Mouse (Mus musculus): ENCODE results near the gene Kcng1. TPM values are rescaled to one million over a fixed set of nuclear protein-coding genes. Genes with fewer than 3 reads are reported as not detected.

The Kcng1 gene
- total RNA-seq (2017) = 0.74 and 1.0 TPM in 2 replicates

DNA sequence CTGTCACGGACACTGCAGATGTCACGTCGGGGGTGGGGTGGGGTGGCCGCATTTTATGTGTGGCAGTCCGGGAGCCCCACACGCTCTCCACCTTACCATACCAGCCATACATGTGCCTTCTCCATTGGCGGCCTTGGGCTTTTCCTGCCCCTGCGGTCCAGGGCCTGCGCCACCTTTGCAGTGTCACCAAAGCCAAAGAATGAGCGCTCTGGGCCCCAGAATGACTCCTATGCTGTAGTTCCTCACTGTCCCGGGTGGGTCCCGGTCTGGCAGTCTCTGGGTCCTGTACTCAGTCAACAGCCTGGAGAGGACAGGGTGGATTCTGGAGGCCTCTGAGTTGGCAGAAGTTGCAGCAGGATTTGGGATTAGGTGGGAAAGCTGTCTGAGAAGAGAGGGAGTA lies at the start of gene Kcng1:
Gene Kcng1 (minus strand): TSS at position 155 of the 400 bp plus-strand sequence.
- peak in 1 of 2 experiments; percentile 61; a peak in 2 of 4 replicates for ATAC-seq (replicated peaks in 1 of 2; ENCODE audit: insufficient read depth in 1 of 2, low FRiP score in 2 of 2, low TSS enrichment in 1 of 2, low read depth in 1 of 2, poor library complexity in 2 of 2, severe bottlenecking in 2 of 2)

DNA sequence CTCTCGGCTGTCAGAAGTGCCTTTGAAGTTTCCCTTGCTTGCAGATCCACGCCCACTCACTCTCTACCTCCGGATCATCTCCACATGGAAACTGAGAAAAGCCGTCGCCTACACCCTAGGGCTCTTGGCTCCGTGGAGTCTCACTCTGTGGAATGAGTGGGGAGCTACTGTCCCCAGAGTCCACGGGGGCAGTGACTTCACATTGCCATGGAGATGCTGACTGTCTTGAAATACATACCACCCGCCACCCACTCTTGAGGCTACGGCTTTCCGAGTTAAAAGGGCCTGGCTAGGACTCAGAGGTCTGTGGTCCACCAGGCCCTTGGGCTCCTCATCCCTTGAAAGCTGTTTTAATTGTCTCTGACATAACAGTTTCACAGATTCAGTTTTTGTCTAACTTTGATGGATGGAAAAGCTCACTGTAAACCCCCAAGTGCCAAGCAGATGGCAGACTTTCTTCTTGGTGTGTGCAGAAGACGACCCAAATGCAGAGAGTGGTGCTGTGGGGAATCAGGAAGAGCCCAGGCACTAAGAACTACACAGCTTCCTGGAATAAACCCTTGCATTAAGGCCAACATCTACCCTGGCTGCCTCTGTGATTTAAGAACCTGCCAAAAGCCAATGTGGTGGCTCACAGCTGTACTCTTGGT lies 49.0 kb upstream of the Kcng1 start:
- ATAC-seq (replicated peaks in 1 of 2; ENCODE audit: insufficient read depth in 1 of 2, low FRiP score in 2 of 2, low TSS enrichment in 1 of 2, low read depth in 1 of 2, poor library complexity in 2 of 2, severe bottlenecking in 2 of 2) = no peak

DNA sequence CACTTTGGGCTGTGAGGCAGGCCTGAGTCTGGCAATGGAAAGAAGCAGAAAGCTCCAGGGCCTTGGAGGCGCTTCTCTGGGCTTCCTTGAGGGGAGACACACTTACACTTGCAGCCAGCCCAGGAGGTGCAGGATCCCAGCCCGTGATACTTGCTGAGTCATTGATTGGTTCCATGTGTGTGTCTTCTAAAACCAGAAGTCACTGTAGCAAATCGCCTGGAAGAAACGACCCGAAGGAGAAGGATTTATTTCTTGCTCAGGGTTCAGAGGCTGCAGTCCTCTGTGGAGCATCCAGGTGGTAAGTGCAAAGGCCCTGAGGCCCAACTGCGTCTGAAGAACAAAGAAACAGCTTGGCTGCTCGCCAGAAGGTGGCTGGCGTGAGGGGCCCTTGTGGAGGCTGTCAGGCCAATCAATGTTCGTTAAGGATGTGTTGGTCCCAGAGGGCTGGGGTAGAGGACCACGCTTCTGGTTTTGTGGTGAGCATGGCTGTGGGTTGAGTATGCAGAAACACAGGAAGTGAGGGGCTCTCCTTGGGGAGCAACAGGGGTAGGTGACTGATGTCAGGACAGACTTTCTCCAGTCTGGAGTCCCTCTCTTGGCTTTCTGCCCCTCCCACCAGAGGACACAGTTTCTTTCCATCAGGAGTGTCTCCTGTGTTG lies 40.3 kb upstream of the Kcng1 start:
- ATAC-seq (replicated peaks in 1 of 2; ENCODE audit: insufficient read depth in 1 of 2, low FRiP score in 2 of 2, low TSS enrichment in 1 of 2, low read depth in 1 of 2, poor library complexity in 2 of 2, severe bottlenecking in 2 of 2) = peak; percentile 66 to 69

DNA sequence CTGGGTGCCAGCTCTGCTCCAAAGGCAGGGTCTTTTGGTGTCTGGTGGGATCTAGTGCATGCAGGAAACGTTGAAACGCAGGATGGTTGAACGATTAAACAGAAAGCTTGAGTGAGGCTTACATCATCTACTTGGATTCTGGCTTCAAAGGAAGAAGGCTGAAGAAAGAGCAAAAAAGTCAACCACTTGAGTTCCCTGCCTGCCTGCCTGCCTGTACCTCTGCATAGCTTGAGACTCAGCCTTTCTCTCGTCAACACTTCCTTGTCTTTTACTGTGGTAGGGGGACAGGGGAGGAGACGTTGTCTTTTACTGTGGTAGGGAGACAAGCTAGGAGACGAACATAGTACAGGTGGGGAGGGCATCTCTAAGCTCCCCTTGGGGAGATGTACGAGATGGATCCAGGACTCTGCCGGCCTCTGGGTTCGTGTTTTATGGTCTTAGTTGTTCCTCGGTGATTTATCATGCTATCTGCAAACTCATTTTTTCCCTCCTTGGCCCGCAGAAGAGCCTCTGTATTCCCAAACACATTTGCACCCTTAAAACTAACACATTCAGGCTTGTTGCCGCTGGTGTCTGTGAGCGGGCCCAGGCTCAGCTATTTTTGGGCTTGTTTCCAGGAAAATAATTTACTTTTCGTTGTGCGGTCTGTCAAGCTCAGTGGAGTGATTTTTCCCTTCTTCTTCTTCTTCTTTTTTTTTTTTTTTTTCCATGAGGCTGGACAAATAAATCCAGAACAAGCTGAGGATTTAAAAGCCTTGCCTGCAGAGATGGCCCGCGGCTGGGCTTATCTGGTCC lies 39.0 kb upstream of the Kcng1 start:
- ATAC-seq (replicated peaks in 1 of 2; ENCODE audit: insufficient read depth in 1 of 2, low FRiP score in 2 of 2, low TSS enrichment in 1 of 2, low read depth in 1 of 2, poor library complexity in 2 of 2, severe bottlenecking in 2 of 2) = no peak

DNA sequence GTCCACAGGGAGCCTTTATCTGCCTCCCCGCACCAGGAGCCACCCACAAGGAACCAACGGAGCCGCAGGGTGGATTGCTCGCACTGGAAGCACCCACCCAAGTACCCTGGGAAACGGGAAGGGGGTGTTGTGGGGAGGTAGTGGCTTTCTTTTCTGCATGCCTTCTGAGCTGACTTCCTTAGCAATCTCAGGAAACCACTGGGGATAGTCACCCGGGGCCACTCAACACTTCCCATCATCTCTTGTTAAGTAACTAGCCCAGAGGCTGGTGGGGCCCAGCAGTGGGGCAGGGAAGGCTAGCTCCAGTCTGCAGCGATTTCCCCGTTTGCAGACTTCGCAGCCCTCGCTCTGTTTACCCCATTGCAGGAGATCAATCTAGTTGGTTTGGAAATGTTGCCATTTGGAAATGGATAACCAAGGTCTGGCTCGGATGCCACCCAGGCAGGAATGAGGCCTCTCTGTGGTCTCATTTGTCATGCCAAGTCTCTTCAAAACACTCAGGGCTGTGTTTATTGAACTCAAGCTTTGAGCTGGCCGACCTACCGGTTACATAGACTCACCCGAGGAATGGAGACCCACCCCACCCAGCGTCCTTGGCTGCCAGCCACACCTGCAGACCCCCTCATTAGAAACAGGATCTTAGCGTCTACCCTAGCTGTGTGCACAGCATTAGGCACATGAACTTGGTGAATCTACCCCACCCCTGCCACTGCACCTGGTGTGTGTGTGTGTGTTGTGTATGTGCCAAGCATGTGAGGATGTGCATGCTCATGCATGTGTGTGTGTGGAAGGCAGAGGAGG lies 33.3 kb upstream of the Kcng1 start:
- ATAC-seq (replicated peaks in 1 of 2; ENCODE audit: insufficient read depth in 1 of 2, low FRiP score in 2 of 2, low TSS enrichment in 1 of 2, low read depth in 1 of 2, poor library complexity in 2 of 2, severe bottlenecking in 2 of 2) = peak; percentile 15 to 48; a peak in 2 of 4 replicates

DNA sequence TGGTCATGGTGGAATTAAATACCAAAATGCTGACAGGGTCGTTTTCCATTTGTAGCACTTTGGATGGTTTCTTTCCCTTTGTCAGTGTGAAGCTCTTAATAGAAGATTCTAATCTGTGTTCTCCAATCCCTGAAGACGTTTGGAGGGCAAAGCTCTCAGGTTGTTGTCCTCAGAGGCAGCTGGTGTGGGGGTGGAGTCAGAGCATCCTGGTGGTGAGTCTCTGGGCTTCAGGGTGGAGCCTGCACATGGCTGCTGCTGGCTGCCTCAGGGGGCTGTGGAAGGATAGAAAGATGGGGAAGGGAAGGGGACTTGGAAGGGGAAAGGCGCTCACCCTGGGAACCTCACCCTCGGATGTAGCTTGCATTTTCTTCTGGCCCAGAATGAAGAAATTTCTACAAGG lies 31.0 kb upstream of the Kcng1 start:
- no peak for ATAC-seq (replicated peaks in 1 of 2; ENCODE audit: insufficient read depth in 1 of 2, low FRiP score in 2 of 2, low TSS enrichment in 1 of 2, low read depth in 1 of 2, poor library complexity in 2 of 2, severe bottlenecking in 2 of 2)

DNA sequence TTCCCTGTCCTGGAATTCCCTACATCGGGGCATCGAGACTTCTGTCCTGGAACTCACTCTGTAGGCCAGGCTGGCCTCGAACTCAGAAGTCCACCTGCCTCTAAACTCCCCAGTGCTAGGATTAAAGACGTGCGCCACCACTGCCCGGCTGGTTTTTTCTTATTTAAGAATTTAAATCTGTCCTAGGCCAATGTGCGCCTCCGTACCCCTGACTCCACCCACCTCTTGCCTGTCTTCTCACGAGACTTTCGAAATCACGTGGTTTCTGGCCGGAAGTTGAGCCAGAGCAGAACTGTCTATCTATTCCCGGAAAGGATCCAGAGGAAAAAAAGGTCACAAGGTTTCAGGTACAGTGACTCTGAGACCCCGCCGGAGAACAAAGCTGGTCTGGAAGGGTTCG lies 29.5 kb upstream of the Kcng1 start:
- ATAC-seq (replicated peaks in 1 of 2; ENCODE audit: insufficient read depth in 1 of 2, low FRiP score in 2 of 2, low TSS enrichment in 1 of 2, low read depth in 1 of 2, poor library complexity in 2 of 2, severe bottlenecking in 2 of 2) = no peak

DNA sequence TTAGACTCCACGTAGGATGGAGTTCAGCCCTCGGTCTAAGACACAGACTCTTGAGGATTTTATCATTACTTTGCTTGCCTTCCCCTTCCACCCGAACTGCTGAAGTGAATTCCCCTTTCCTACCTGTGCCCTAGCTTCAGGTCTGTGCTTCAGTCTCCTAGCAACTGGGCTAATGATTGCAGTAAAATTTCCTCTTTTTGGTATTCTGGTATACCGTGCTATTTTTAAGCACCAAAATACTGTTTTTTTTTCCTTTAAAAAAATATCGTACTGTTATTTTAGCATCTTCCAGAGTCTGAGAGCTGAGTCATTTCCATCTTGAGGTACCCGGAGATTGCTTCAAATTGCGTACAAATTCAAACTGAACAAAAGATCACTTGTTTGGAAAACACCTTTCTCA lies 27.4 kb upstream of the Kcng1 start:
- ATAC-seq (replicated peaks in 1 of 2; ENCODE audit: insufficient read depth in 1 of 2, low FRiP score in 2 of 2, low TSS enrichment in 1 of 2, low read depth in 1 of 2, poor library complexity in 2 of 2, severe bottlenecking in 2 of 2) = 0 out of 4 replicates have a peak, but pooled peaks of 1 of the 2 experiments have one; percentile 32

DNA sequence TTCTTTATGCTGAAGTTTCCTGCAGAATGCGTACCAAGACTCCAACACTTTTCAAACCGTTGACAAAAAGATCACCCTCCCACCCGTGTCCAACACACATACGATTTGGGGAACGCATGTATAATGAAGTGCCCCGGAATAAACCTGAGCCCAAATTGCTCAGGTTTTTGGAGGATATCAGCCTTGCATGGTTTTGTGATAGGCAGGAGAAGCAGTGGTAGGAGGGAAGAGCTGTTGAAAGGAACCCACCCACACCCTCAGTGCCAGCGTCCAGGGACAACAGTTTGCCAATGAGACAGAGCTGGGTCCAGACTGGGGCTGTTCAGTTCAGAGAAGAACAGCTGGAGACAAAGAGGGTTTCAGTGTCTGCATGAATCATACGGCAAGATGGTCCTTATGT lies 18.1 kb upstream of the Kcng1 start:
- no peak for ATAC-seq (replicated peaks in 1 of 2; ENCODE audit: insufficient read depth in 1 of 2, low FRiP score in 2 of 2, low TSS enrichment in 1 of 2, low read depth in 1 of 2, poor library complexity in 2 of 2, severe bottlenecking in 2 of 2)

DNA sequence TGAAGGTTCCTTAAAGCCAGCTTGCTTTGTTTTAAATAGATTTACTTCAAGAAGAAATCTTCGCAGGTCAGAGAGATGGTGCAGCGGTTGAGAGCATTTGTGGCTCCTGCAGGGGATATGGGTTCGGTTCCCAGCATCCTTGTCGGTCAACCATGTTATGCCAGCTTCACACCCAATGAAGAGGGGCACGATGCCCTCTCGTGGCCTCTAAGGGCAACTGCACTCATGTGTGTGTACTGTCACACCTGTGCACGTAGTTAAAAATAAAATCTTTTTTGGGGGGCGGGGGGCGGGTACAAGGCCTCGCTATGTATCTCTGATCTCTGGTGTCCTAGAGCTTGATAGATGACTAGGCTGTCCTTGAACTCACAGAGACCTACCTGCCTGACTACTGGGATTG lies 15.0 kb upstream of the Kcng1 start:
- no peak for ATAC-seq (replicated peaks in 1 of 2; ENCODE audit: insufficient read depth in 1 of 2, low FRiP score in 2 of 2, low TSS enrichment in 1 of 2, low read depth in 1 of 2, poor library complexity in 2 of 2, severe bottlenecking in 2 of 2)

DNA sequence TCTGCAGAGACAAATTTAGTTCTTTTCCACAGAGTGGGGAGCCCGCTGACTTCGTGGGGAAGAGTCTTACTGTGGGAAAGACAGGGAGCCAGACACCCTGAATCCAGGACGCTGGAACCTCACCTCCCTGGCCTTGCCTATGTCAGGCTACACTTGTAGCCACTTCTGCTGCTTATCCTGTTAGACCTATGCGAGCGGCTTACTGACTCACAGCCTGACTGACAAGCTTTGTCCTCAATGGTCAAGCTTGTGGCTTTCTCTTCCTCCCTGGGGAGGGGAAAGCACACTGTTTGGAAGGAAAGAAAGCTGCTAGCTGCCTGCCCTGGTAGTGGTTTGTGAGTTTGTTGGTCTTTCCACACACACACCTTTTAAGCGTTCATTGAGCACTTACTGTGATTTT lies 11.0 kb upstream of the Kcng1 start:
- ATAC-seq (replicated peaks in 1 of 2; ENCODE audit: insufficient read depth in 1 of 2, low FRiP score in 2 of 2, low TSS enrichment in 1 of 2, low read depth in 1 of 2, poor library complexity in 2 of 2, severe bottlenecking in 2 of 2) = peak; percentile 19 to 37; a peak in 2 of 4 replicates

DNA sequence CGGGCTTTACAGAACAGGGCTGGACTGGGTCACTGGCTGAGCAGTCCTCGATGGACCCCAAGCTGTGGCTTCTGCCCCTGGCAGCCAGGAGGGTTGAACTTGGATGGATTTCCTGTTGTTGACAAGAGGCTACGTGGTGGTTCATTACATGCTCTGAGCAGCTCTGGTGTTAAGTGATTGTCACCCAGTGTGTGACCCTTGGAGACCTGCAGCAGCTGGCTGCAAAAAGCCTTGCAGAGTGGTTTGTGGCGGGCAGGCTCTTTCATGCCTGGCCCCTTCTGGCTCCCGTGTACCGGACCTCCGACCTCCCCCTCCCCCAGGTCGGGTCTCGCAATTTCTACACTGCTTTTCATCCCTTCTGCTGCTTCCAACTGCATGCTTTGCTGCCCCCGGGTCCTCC lies 10.5 kb upstream of the Kcng1 start:
- ATAC-seq (replicated peaks in 1 of 2; ENCODE audit: insufficient read depth in 1 of 2, low FRiP score in 2 of 2, low TSS enrichment in 1 of 2, low read depth in 1 of 2, poor library complexity in 2 of 2, severe bottlenecking in 2 of 2) = 0 out of 4 replicates have a peak, but pooled peaks of 1 of the 2 experiments have one; percentile 9

DNA sequence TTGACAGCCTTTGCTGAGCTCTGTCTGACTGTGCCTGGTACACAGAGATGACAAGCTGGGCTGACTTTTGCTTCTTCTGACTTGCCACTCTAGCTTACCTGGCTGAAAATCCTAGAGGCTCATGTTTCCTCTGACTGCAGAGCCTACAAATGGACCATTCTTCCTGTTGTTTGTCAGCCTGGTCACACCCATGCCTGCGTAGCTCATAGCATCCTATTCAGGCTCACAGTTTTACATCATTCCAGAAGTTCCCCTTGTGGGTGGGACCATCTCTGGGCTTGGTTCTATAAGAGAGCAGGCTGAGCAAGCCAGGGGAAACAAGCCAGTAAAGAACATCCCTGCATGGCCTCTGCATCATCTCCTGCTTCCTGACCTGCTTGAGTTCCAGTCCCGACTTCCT lies 8.3 kb upstream of the Kcng1 start:
- no peak for ATAC-seq (replicated peaks in 1 of 2; ENCODE audit: insufficient read depth in 1 of 2, low FRiP score in 2 of 2, low TSS enrichment in 1 of 2, low read depth in 1 of 2, poor library complexity in 2 of 2, severe bottlenecking in 2 of 2)

DNA sequence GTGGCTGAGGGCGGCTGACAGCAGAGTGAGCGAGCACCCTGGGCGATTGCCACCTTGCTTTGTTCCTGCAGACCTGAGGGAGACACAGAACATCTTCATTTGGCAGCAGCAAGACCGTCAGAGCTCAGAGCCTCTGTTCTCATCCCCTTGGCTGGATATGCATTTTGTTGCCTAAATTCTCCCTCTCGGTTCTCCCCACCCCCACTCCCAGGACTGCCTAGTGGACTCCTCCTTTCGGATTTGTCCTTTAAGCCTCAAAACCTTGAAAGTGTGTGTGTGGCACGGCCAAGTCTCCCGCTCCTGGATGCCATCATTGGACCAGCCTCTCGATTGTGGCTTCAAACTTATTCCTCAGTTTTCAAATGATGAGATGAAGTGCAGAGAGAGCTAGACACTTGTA lies 7.5 kb upstream of the Kcng1 start:
- ATAC-seq (replicated peaks in 1 of 2; ENCODE audit: insufficient read depth in 1 of 2, low FRiP score in 2 of 2, low TSS enrichment in 1 of 2, low read depth in 1 of 2, poor library complexity in 2 of 2, severe bottlenecking in 2 of 2) = no peak

DNA sequence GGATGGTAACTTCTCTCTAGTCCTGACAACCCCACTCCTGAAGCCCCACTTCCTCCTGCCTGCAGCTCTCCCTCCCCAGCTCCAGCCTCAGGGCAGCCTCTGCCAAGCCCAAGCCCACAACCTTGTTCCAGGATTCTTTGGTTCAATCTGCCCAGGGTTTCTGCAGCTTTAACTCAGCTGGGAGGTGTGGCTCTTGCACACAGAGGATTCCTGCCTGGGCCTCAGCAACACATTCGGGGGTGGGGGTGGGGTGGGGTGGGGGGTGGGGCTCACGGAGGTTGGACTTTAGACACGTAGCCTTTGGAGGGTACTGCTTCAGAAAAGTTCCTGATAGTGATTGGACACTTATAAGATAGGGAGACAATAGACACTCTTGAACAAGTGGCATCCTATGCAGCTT lies 5.5 kb upstream of the Kcng1 start:
- no peak for ATAC-seq (replicated peaks in 1 of 2; ENCODE audit: insufficient read depth in 1 of 2, low FRiP score in 2 of 2, low TSS enrichment in 1 of 2, low read depth in 1 of 2, poor library complexity in 2 of 2, severe bottlenecking in 2 of 2)

DNA sequence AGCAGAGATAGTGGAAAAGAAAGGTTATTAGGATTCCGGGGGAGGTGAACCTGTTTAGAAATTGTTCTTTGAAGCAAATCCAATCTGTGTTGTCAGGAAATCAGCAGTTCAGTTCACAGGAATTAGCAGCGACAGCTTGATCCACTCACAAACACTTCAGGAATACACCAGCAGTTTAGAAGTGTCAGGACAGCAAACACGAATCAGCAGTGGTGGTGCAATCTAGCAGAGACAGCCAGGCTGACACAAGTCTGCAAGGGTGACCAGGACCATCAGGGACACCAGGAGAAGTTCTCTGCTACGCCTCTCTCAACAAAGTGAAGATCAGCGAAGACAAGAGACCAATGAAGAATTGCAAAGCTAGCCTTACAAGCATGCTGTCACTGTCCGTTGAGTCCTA lies 3.6 kb upstream of the Kcng1 start:
- no peak for ATAC-seq (replicated peaks in 1 of 2; ENCODE audit: insufficient read depth in 1 of 2, low FRiP score in 2 of 2, low TSS enrichment in 1 of 2, low read depth in 1 of 2, poor library complexity in 2 of 2, severe bottlenecking in 2 of 2)

DNA sequence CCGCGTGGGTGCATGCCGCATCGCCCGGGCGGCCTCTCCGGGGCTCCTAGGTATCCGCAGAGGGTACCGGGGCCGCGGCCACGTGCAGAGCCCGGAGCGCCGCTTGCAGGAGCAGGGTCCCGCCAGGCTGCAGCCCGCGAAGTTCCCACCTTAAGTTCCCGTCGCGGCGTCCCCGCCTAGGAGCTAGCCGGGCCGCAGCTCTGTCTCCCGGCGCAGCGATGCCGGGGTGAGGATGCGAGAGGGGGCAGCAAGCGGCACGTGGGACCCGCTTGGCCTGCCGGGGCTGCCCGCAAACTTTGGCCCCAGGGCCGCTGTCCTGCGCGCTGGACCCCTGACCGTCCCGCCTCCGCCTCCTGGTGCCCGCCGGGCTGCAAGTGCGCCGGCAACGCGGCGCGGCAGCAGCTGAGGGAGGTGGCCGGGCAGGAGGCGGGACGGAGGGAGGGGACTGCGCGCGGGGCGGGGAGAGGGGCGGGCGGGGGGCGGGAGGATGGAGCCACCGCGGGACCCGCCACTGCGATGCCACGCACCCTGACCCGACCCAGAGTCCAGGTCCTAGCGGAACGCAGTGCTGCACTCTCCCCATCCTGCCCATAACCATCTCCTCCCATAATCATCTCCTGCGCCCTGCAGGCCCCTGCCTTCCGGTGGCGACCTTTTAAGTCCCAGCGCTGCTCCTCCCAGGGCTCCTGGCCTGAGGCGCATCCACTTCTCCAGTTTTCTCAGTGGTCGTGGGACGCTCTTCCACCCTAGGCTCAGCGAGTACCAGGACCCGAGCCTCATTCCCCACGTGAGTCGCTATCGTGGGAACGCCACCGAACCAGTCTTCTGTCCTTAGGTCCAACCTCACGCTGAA lies 581 bp downstream of the Kcng1 start:
- peak; percentile 40 to 46; a peak in 2 of 4 replicates for ATAC-seq (replicated peaks in 1 of 2; ENCODE audit: insufficient read depth in 1 of 2, low FRiP score in 2 of 2, low TSS enrichment in 1 of 2, low read depth in 1 of 2, poor library complexity in 2 of 2, severe bottlenecking in 2 of 2)
